In genomic region chr11:77887373-77887960, GRCm38 (mm10) we compare ENCODE assay signal across 8 mouse cellular contexts. TPM values are rescaled to one million over a fixed set of nuclear protein-coding genes. Genes with fewer than 3 reads are reported as not detected.
DNase-seq lines count a peak whose midpoint lies in the region; ATAC-seq lines count a peak whose summit lies in the region.

No protein-coding gene starts in this region.

- no peak for ATAC-seq in kidney, embryonic 15.5 days (replicated peaks; ENCODE audit: low FRiP score)
- peak; percentile 70 for ATAC-seq in forebrain, embryonic 15.5 days (replicated peaks)
- peak; percentile 80 for ATAC-seq in megakaryocyte progenitor cell, adult 5-6 weeks (replicated peaks; ENCODE audit: poor library complexity)

- no peak overlapping the region for H3K4me2 ChIP-seq in kidney, embryonic 15.5 days
- no peak overlapping the region for H3K4me2 ChIP-seq in forebrain, embryonic 15.5 days (replicated peaks)

- H3K4me1 ChIP-seq in kidney, embryonic 15.5 days = peaks cover 18% of the 10 kb centered on the region
- peaks cover 70% of the 10 kb centered on the region for H3K4me1 ChIP-seq in forebrain, embryonic 15.5 days

- H3K9ac ChIP-seq in kidney, embryonic 15.5 days = no peak overlapping the region
- H3K9ac ChIP-seq in forebrain, embryonic 15.5 days (replicated peaks) = peak overlapping the region; percentile 14; the same call in 1 of the 2 replicates

- no peaks in the 10 kb centered on the region for H3K36me3 ChIP-seq in kidney, embryonic 15.5 days
- no peaks in the 10 kb centered on the region for H3K36me3 ChIP-seq in forebrain, embryonic 15.5 days

- H3K27ac ChIP-seq in kidney, embryonic 15.5 days = no peak overlapping the region
- H3K27ac ChIP-seq in forebrain, embryonic 15.5 days (replicated peaks) = peak overlapping the region; percentile 88

- DNase-seq in kidney, postnatal 14 days = peak; percentile 39
- peak; percentile 60 for DNase-seq in R1 (ENCODE audit: low read depth, low spot score)
- peak; percentile 25 to 58 for DNase-seq in spleen, postnatal 10 days (ENCODE audit: low spot score in 2 of 2)
- no peak for DNase-seq in layer of hippocampus, postnatal 36 days
- DNase-seq in kidney, adult 8-10 months = no peak

- no peak overlapping the region for H3K4me3 ChIP-seq in kidney, embryonic 15.5 days (replicated peaks)
- no peak overlapping the region for H3K4me3 ChIP-seq in forebrain, embryonic 15.5 days

- no peaks in the 10 kb centered on the region for H3K9me3 ChIP-seq in kidney, embryonic 15.5 days (replicated peaks)
- no peaks in the 10 kb centered on the region for H3K9me3 ChIP-seq in forebrain, embryonic 15.5 days

- H3K27me3 ChIP-seq in kidney, embryonic 15.5 days = peaks cover 36% of the 10 kb centered on the region
- H3K27me3 ChIP-seq in forebrain, embryonic 15.5 days = no peaks in the 10 kb centered on the region

- 50% methylated on average over 17 of the region's 17 CpGs for WGBS in kidney, embryonic 15.5 days
- WGBS in forebrain, embryonic 15.5 days = 26% methylated on average over 17 of the region's 17 CpGs

RNA-seq across cellular contexts. Expression of gene Pipox, which starts 6.4 kb away (rescaled TPM):
- polyA plus RNA-seq in kidney, embryonic 15.5 days (2015; fragmentation: Nextera tagmentation; extraction: Ambion mirVana) = 8.7 and 10.8 TPM in 2 replicates
- polyA plus RNA-seq in forebrain, embryonic 15.5 days (2015; fragmentation: Nextera tagmentation; extraction: Ambion mirVana) = 10.2 and 11.2 TPM in 2 replicates
- total RNA-seq in megakaryocyte progenitor cell, adult 5-6 weeks (2015) = not detected in 2 replicates
- 0.17 and 0.44 TPM in 2 replicates for total RNA-seq in megakaryocyte progenitor cell, adult 5-6 weeks (2017)
- 1 to 10 TPM; 1.3 to 1.7 TPM for total RNA-seq in layer of hippocampus, postnatal 36 days (2021)

RNA-seq across cellular contexts. Expression of gene Sez6, which starts 43.1 kb away (rescaled TPM):
- polyA plus RNA-seq in kidney, embryonic 15.5 days (2015; fragmentation: Nextera tagmentation; extraction: Ambion mirVana) = 0.44 TPM in 1 of 2 replicates, not detected in the other
- polyA plus RNA-seq in forebrain, embryonic 15.5 days (2015; fragmentation: Nextera tagmentation; extraction: Ambion mirVana) = 243 and 249 TPM in 2 replicates
- total RNA-seq in megakaryocyte progenitor cell, adult 5-6 weeks (2015) = not detected in 2 replicates
- total RNA-seq in megakaryocyte progenitor cell, adult 5-6 weeks (2017) = not detected in 2 replicates
- 100 to 1,000 TPM; 148 to 153 TPM for total RNA-seq in layer of hippocampus, postnatal 36 days (2021)

Comparison
In these comparisons a context has a peak if more than half of its experiments do, and no peak if none do; other contexts are left out.
1. DNase-seq: peak in kidney, postnatal 14 days (single experiment), R1 (single experiment) and spleen, postnatal 10 days (2 of 2); none in layer of hippocampus, postnatal 36 days (0 of 2) and kidney, adult 8-10 months (0 of 2).
2. RNA of gene Sez6, which starts 43.1 kb away (total RNA-seq): 148 to 153 TPM in layer of hippocampus, postnatal 36 days; not detected in megakaryocyte progenitor cell, adult 5-6 weeks; every median in the first group is over 100 times any median in the second.